Mouse (Mus musculus): Measurements from ENCODE around the gene 4930503E14Rik. TPM values are rescaled to one million over a fixed set of nuclear protein-coding genes. Genes with fewer than 3 reads are reported as not detected.
"Not testable (repeated sequence)": the region's sequence is repeated elsewhere in the genome, so short reads cannot be mapped to it uniquely, and the experiment has no call there.

Gene 4930503E14Rik
- not detected for total RNA-seq (2021)
- long read RNA-seq, experiment 1: 0 reads
- long read RNA-seq, experiment 2: 0 reads

DNA sequence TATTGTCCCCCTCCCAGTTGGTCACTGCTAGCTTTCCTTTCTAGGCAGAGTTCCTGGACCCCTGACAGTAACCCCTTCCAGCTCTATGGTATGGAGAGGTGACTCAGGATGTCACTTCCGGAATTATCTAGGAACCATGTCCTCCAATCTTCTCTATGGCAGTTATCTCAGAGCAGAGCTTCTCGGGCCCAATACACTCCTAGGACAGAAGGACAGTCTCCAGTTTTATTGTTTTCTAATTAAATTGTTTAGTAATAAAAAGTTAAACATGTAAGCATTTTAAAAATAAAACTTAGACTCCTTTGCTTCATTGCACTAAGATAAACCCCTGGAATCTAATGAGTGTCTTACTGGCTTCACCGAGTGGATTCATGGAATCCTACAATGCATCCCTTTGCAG is at the start of gene 4930503E14Rik:
Gene 4930503E14Rik (minus strand): TSS at position 101 of the 400 bp plus-strand sequence.
- not testable (repeated sequence) for DNase-seq

DNA sequence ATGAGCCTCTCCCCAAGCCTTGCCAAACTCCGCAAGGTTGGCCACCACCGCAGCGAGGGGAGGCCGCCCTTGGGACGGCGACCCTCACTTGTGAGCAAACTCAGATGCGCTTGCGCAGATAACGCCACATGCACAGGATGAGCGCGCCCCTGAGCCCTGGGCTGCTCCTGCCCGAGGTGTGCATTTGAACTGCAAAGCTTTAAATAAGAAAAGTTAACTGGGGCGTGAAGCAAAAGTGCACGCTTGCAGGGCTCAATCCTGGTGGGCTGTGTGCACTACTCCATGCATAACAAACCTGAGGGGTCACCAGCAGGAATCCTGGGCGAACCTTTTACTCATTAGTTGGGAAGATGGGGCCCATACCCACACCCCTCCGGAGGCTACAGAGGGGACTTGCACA is 35.0 kb upstream of the 4930503E14Rik start:
- no peak for DNase-seq

DNA sequence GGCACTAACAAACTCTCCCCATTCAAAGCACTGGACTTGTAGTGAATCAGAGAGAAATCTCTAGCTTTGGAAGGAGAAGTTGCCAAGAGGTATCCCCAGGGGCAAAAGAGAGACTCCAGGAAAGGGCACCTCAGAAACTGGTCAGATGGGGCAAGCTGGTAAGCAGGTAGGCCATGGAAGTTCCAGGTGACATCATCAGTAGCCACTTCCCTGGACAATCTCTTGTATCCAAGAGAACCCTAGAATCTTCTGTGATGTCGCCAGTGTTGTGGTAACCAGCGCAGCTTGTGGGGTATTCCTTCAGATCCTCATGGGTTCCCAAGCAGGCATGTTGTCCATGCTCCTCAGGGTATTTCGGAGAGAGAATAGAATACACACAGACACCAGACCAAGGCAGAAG is 15.7 kb downstream of the 4930503E14Rik start, which contains the start of gene Gm8212:
Gene Gm8212 (plus strand): TSS at position 301 of the 400 bp plus-strand sequence.
- not testable (repeated sequence) for DNase-seq

DNA sequence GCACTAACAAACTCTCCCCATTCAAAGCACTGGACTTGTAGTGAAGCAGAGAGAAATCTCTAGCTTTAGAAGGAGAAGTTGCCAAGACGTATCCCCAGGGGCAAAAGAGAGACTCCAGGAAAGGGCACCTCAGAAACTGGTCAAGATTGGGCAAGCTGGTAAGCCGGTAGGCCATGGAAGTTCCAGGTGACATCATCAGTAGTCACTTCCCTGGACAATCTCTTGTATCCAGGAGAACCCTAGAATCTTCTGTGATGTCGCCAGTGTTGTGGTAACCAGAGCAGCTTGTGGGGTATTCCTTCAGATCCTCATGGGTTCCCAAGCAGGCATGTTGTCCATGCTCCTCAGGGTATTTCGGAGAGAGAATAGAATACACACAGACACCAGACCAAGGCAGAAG is 89.5 kb downstream of the 4930503E14Rik start, which contains the start of gene Gm3327:
Gene Gm3327 (plus strand): TSS at position 301 of the 400 bp plus-strand sequence.
- not testable (repeated sequence) for DNase-seq

Other genes starting within 250 kb of the 4930503E14Rik start
- gene Ang6, start 211.0 kb downstream of the 4930503E14Rik start, total RNA-seq (2021): not detected
- gene Ear2, start 110.6 kb downstream of the 4930503E14Rik start, total RNA-seq (2021): 1 to 10 TPM in 1 of 2 experiments, under 1 TPM in 1; 0.95 to 3.0 TPM
- not detected for gene Gm3327, start 89.4 kb downstream of the 4930503E14Rik start, total RNA-seq (2021)
- not detected for gene Gm8212, start 15.6 kb downstream of the 4930503E14Rik start, total RNA-seq (2021)
- gene Gm8220, start 72.3 kb upstream of the 4930503E14Rik start, total RNA-seq (2021): not detected
- gene Gm5930, start 125.3 kb upstream of the 4930503E14Rik start, total RNA-seq (2021): not detected
- not detected for gene Gm8229, start 152.1 kb upstream of the 4930503E14Rik start, total RNA-seq (2021)
- not detected for gene Gm3371, start 197.4 kb upstream of the 4930503E14Rik start, total RNA-seq (2021)
- gene Gm8232, start 220.4 kb upstream of the 4930503E14Rik start, total RNA-seq (2021): not detected

Data from adrenal gland, postnatal 36 days (tissue).